Mouse (Mus musculus): ENCODE results near the gene Olfr638. TPM values are rescaled to one million over a fixed set of nuclear protein-coding genes. Genes with fewer than 3 reads are reported as not detected.

Olfr638 gene
- polyA plus RNA-seq, 1 experiment from 2014 or later: not detected

Other genes with a start within 250 kb of the Olfr638 start
- not detected in 2 replicates for gene Olfr630, start 241.4 kb upstream of the Olfr638 start, polyA plus RNA-seq (2016; fragmentation: Nextera tagmentation; extraction: Ambion mirVana)
- not detected in 2 replicates for gene Olfr69, start 227.2 kb upstream of the Olfr638 start, polyA plus RNA-seq (2016; fragmentation: Nextera tagmentation; extraction: Ambion mirVana)
- gene Olfr68, start 219.0 kb upstream of the Olfr638 start, polyA plus RNA-seq (2016; fragmentation: Nextera tagmentation; extraction: Ambion mirVana): not detected in 2 replicates
- not detected in 2 replicates for gene Olfr67, start 206.9 kb upstream of the Olfr638 start, polyA plus RNA-seq (2016; fragmentation: Nextera tagmentation; extraction: Ambion mirVana)
- gene Hbb-bt, start 184.8 kb upstream of the Olfr638 start, polyA plus RNA-seq (2016; fragmentation: Nextera tagmentation; extraction: Ambion mirVana): 142 and 287 TPM in 2 replicates
- 53.2 and 94.1 TPM in 2 replicates for gene Hbb-bs, start 170.7 kb upstream of the Olfr638 start, polyA plus RNA-seq (2016; fragmentation: Nextera tagmentation; extraction: Ambion mirVana)
- 0.29 TPM in 1 of 2 replicates, not detected in the other for gene Hbb-bh2, start 158.2 kb upstream of the Olfr638 start, polyA plus RNA-seq (2016; fragmentation: Nextera tagmentation; extraction: Ambion mirVana)
- gene Hbb-bh1, start 155.6 kb upstream of the Olfr638 start, polyA plus RNA-seq (2016; fragmentation: Nextera tagmentation; extraction: Ambion mirVana): 2,995 and 3,161 TPM in 2 replicates
- gene Hbb-y, start 145.5 kb upstream of the Olfr638 start, polyA plus RNA-seq (2016; fragmentation: Nextera tagmentation; extraction: Ambion mirVana): 6,247 and 7,270 TPM in 2 replicates
- not detected in 2 replicates for gene Olfr66, start 112.5 kb upstream of the Olfr638 start, polyA plus RNA-seq (2016; fragmentation: Nextera tagmentation; extraction: Ambion mirVana)
- not detected in 2 replicates for gene Olfr64, start 104.3 kb upstream of the Olfr638 start, polyA plus RNA-seq (2016; fragmentation: Nextera tagmentation; extraction: Ambion mirVana)
- gene Olfr65, start 95.3 kb upstream of the Olfr638 start, polyA plus RNA-seq (2016; fragmentation: Nextera tagmentation; extraction: Ambion mirVana): not detected in 2 replicates
- not detected in 2 replicates for gene Olfr631, start 69.9 kb upstream of the Olfr638 start, polyA plus RNA-seq (2016; fragmentation: Nextera tagmentation; extraction: Ambion mirVana)
- gene Olfr632, start 64.4 kb upstream of the Olfr638 start, polyA plus RNA-seq (2016; fragmentation: Nextera tagmentation; extraction: Ambion mirVana): not detected in 2 replicates
- 0.05 TPM in 1 of 2 replicates, not detected in the other for gene Olfr633, start 54.3 kb upstream of the Olfr638 start, polyA plus RNA-seq (2016; fragmentation: Nextera tagmentation; extraction: Ambion mirVana)
- 0.02 TPM in 1 of 2 replicates, not detected in the other for gene Olfr635, start 27.6 kb upstream of the Olfr638 start, polyA plus RNA-seq (2016; fragmentation: Nextera tagmentation; extraction: Ambion mirVana)
- 0.02 TPM in 1 of 2 replicates, not detected in the other for gene Olfr639, start 18.6 kb downstream of the Olfr638 start, polyA plus RNA-seq (2016; fragmentation: Nextera tagmentation; extraction: Ambion mirVana)
- not detected in 2 replicates for gene Olfr640, start 26.8 kb downstream of the Olfr638 start, polyA plus RNA-seq (2016; fragmentation: Nextera tagmentation; extraction: Ambion mirVana)
- gene Olfr641, start 36.7 kb downstream of the Olfr638 start, polyA plus RNA-seq (2016; fragmentation: Nextera tagmentation; extraction: Ambion mirVana): not detected in 2 replicates
- gene Olfr642, start 53.9 kb downstream of the Olfr638 start, polyA plus RNA-seq (2016; fragmentation: Nextera tagmentation; extraction: Ambion mirVana): not detected in 2 replicates
- gene 4930516K23Rik, start 62.7 kb downstream of the Olfr638 start, polyA plus RNA-seq (2016; fragmentation: Nextera tagmentation; extraction: Ambion mirVana): not detected in 2 replicates
- not detected in 2 replicates for gene Olfr644, start 73.1 kb downstream of the Olfr638 start, polyA plus RNA-seq (2016; fragmentation: Nextera tagmentation; extraction: Ambion mirVana)
- gene Olfr645, start 86.7 kb downstream of the Olfr638 start, polyA plus RNA-seq (2016; fragmentation: Nextera tagmentation; extraction: Ambion mirVana): not detected in 2 replicates
- gene Olfr646, start 106.1 kb downstream of the Olfr638 start, polyA plus RNA-seq (2016; fragmentation: Nextera tagmentation; extraction: Ambion mirVana): not detected in 2 replicates
- gene Ubqln5, start 131.1 kb downstream of the Olfr638 start, polyA plus RNA-seq (2016; fragmentation: Nextera tagmentation; extraction: Ambion mirVana): not detected in 2 replicates
- gene Olfr643, start 138.7 kb downstream of the Olfr638 start, polyA plus RNA-seq (2016; fragmentation: Nextera tagmentation; extraction: Ambion mirVana): not detected in 2 replicates
- not detected in 2 replicates for gene Ubqln3, start 144.5 kb downstream of the Olfr638 start, polyA plus RNA-seq (2016; fragmentation: Nextera tagmentation; extraction: Ambion mirVana)
- gene Ubqlnl, start 151.8 kb downstream of the Olfr638 start, polyA plus RNA-seq (2016; fragmentation: Nextera tagmentation; extraction: Ambion mirVana): not detected in 2 replicates
- gene Olfm5, start 166.1 kb downstream of the Olfr638 start, polyA plus RNA-seq (2016; fragmentation: Nextera tagmentation; extraction: Ambion mirVana): not detected in 2 replicates
- 0.30 and 0.36 TPM in 2 replicates for gene Olfr648, start 184.6 kb downstream of the Olfr638 start, polyA plus RNA-seq (2016; fragmentation: Nextera tagmentation; extraction: Ambion mirVana)
- not detected in 2 replicates for gene Olfr649, start 197.2 kb downstream of the Olfr638 start, polyA plus RNA-seq (2016; fragmentation: Nextera tagmentation; extraction: Ambion mirVana)
- 6.1 and 7.6 TPM in 2 replicates for gene Trim6, start 220.0 kb downstream of the Olfr638 start, polyA plus RNA-seq (2016; fragmentation: Nextera tagmentation; extraction: Ambion mirVana)
- gene Trim34a, start 245.7 kb downstream of the Olfr638 start, polyA plus RNA-seq (2016; fragmentation: Nextera tagmentation; extraction: Ambion mirVana): 0.54 and 0.69 TPM in 2 replicates